Mouse (Mus musculus) E14TG2a.4 (cell line): ENCODE results near the gene E2f7.
"Not testable (repeated sequence)": the region's sequence is repeated elsewhere in the genome, so short reads cannot be mapped to it uniquely, and the experiment has no call there.

Source experiments
- H3K27me3 ChIP-seq: 2 replicates; pipeline ENCODE4 v1.6.1; 2014; ENCODE audit warnings: low read length, control low read depth; ENCODE audit not compliant: insufficient read depth
- H3K36me3 ChIP-seq: 2 replicates; pipeline ENCODE4 v1.6.1; 2014; ENCODE audit warnings: low read length, control low read depth; ENCODE audit not compliant: insufficient read depth
- H3K4me1 ChIP-seq: replicated peaks from 2 replicates; pipeline ENCODE4 v1.6.1; 2014; ENCODE audit warnings: low read depth, low read length, control low read depth
- H3K4me3 ChIP-seq: replicated peaks from 2 replicates; pipeline ENCODE4 v1.5.1; 2014; ENCODE audit warnings: mild to moderate bottlenecking, low read length
- H3K9me3 ChIP-seq: 2 replicates; pipeline ENCODE4 v1.6.1; 2014; ENCODE audit warnings: low read length, control low read depth
- CTCF ChIP-seq: conservative IDR thresholded peaks from 2 replicates; pipeline ENCODE4 v1.5.1; 2014; ENCODE audit warnings: low read length
- NANOG ChIP-seq: IDR thresholded peaks from 2 replicates; pipeline ENCODE4 v1.6.1; 2014; ENCODE audit warnings: borderline replicate concordance, low read length, mixed read lengths
- POU5F1 ChIP-seq: IDR thresholded peaks from 2 replicates; pipeline ENCODE4 v1.6.1; 2014; ENCODE audit warnings: low read length, borderline replicate concordance

Gene E2f7

GRCm38 (mm10) chr10:110743701-110744100 lies 1.5 kb upstream of the E2f7 start:
- Histone ChIP-seq H3K36me3 (peaks cover 22% of the 10 kb centered on the region), H3K27me3 (peaks cover 25% of the 10 kb centered on the region; the same call in 1 of the 2 replicates), H3K4me1 (peaks cover 25% of the 10 kb centered on the region), H3K4me3 (no peak overlapping the region), H3K9me3 (no peaks in the 10 kb centered on the region)
- TF ChIP-seq NANOG: no peak
- TF ChIP-seq POU5F1: no peak
- TF ChIP-seq CTCF: no peak

- H3K36me3 ChIP-seq: peaks cover 26% of the 10 kb centered on the region
- TF ChIP-seq NANOG (no peak), CTCF (no peak), POU5F1 (no peak)
- peak overlapping the region; percentile 96 for H3K4me3 ChIP-seq
- H3K4me1 ChIP-seq: peaks cover 29% of the 10 kb centered on the region
- no peaks in the 10 kb centered on the region for H3K9me3 ChIP-seq
- peaks cover 25% of the 10 kb centered on the region; the same call in 1 of the 2 replicates for H3K27me3 ChIP-seq
These were observed 1.1 kb upstream of the E2f7 start for GRCm38 (mm10) chr10:110744120-110744519.

GRCm38 (mm10) chr10:110745640-110746032 lies 397 bp downstream of the E2f7 start:
- TF ChIP-seq CTCF (no peak), NANOG (no peak), POU5F1 (no peak)
- Histone ChIP-seq H3K4me1 (peaks cover 42% of the 10 kb centered on the region), H3K36me3 (peaks cover 40% of the 10 kb centered on the region), H3K9me3 (no peaks in the 10 kb centered on the region), H3K27me3 (peaks cover 21% of the 10 kb centered on the region; the same call in 1 of the 2 replicates), H3K4me3 (peak overlapping the region; percentile 96)

GRCm38 (mm10) chr10:110749081-110749480 lies 3.8 kb downstream of the E2f7 start:
- Histone ChIP-seq H3K36me3 (peaks cover 74% of the 10 kb centered on the region), H3K27me3 (0 out of 2 replicates have a peak, but pooled peaks cover 2% of the 10 kb centered on the region), H3K4me1 (peaks cover 44% of the 10 kb centered on the region), H3K9me3 (no peaks in the 10 kb centered on the region; the same call in 1 of the 2 replicates), H3K4me3 (no peak overlapping the region)
- no peak for TF ChIP-seq POU5F1
- no peak for TF ChIP-seq NANOG
- TF ChIP-seq CTCF: no peak

GRCm38 (mm10) chr10:110749510-110750305 lies 4.5 kb downstream of the E2f7 start:
- Histone ChIP-seq H3K27me3 (no peaks in the 10 kb centered on the region), H3K9me3 (peaks cover 3% of the 10 kb centered on the region), H3K4me3 (no peak overlapping the region), H3K4me1 (peaks cover 38% of the 10 kb centered on the region), H3K36me3 (peaks cover 81% of the 10 kb centered on the region)
- TF ChIP-seq CTCF (no peak), POU5F1 (no peak), NANOG (no peak)

- TF ChIP-seq NANOG: no peak
- TF ChIP-seq CTCF: no peak
- TF ChIP-seq POU5F1: no peak
- Histone ChIP-seq H3K27me3 (no peaks in the 10 kb centered on the region), H3K4me1 (peaks cover 26% of the 10 kb centered on the region)
These were observed 7.6 kb downstream of the E2f7 start for GRCm38 (mm10) chr10:110752849-110753248.

GRCm38 (mm10) chr10:110755556-110755955 lies 10.3 kb downstream of the E2f7 start:
- TF ChIP-seq POU5F1 (no peak), NANOG (no peak), CTCF (no peak)
- Histone ChIP-seq H3K9me3 (peaks cover 13% of the 10 kb centered on the region), H3K27me3 (no peaks in the 10 kb centered on the region), H3K36me3 (peaks cover 93% of the 10 kb centered on the region), H3K4me1 (peaks cover 28% of the 10 kb centered on the region), H3K4me3 (no peak overlapping the region)

More at GRCm38 (mm10) chr10:110752849-110753248, 7.6 kb downstream of the E2f7 start:
- peaks cover 98% of the 10 kb centered on the region for H3K36me3 ChIP-seq
- H3K4me3 ChIP-seq: no peak overlapping the region
- H3K9me3 ChIP-seq: peaks cover 13% of the 10 kb centered on the region

- TF ChIP-seq NANOG (no peak), CTCF (no peak), POU5F1 (no peak)
- peaks cover 13% of the 10 kb centered on the region for H3K9me3 ChIP-seq
- peaks cover 27% of the 10 kb centered on the region for H3K4me1 ChIP-seq
- H3K27me3 ChIP-seq: no peaks in the 10 kb centered on the region
- H3K4me3 ChIP-seq: no peak overlapping the region
- H3K36me3 ChIP-seq: peaks cover 93% of the 10 kb centered on the region
These were observed 11.1 kb downstream of the E2f7 start for GRCm38 (mm10) chr10:110756271-110756793.

- H3K36me3 ChIP-seq: peaks cover 93% of the 10 kb centered on the region
- H3K4me1 ChIP-seq: peaks cover 59% of the 10 kb centered on the region
- not testable (repeated sequence) for H3K27me3 ChIP-seq, H3K9me3 ChIP-seq, H3K4me3 ChIP-seq
- peak; percentile 65 for TF ChIP-seq CTCF
These were observed 15.3 kb downstream of the E2f7 start for GRCm38 (mm10) chr10:110760552-110760951.
